In genomic region chr9:61164501-61165251, GRCm38 (mm10) we compare ENCODE assay signal across 8 mouse cellular contexts.
DNase-seq lines count a peak whose midpoint lies in the region; ATAC-seq and TF ChIP-seq lines count a peak whose summit lies in the region.

No protein-coding gene starts in this region.

- H3K4me2 ChIP-seq in kidney, embryonic 15.5 days: no peak overlapping the region
- no peak overlapping the region for H3K4me2 ChIP-seq in heart, postnatal 0 days (ENCODE audit: low read depth, low read length)

- H3K9me3 ChIP-seq in kidney, embryonic 15.5 days (replicated peaks): no peaks in the 10 kb centered on the region
- H3K9me3 ChIP-seq in heart, postnatal 0 days (replicated peaks; ENCODE audit: control insufficient read depth, low read length): no peaks in the 10 kb centered on the region

- no peak for TF ChIP-seq EP300 in heart, postnatal 0 days (IDR thresholded peaks at IDR 0.05; ENCODE audit: low read depth)

- H3K4me1 ChIP-seq in kidney, embryonic 15.5 days: peaks cover 58% of the 10 kb centered on the region
- H3K4me1 ChIP-seq in heart, postnatal 0 days (ENCODE audit: control insufficient read depth, insufficient read depth): no peaks in the 10 kb centered on the region

- peak overlapping the region; percentile 88 for H3K27ac ChIP-seq in kidney, embryonic 15.5 days
- 0 out of 2 replicates have a peak overlapping the region, but pooled peaks have one; percentile 28 for H3K27ac ChIP-seq in heart, postnatal 0 days (ENCODE audit: low read depth)
- H3K27ac ChIP-seq in left cerebral cortex, adult 2 months: no peak overlapping the region

- WGBS in kidney, embryonic 15.5 days: 49% methylated on average over 11 of the region's 11 CpGs
- WGBS in heart, postnatal 0 days: 46% methylated on average over 11 of the region's 11 CpGs

- H3K36me3 ChIP-seq in kidney, embryonic 15.5 days: no peaks in the 10 kb centered on the region
- H3K36me3 ChIP-seq in heart, postnatal 0 days (replicated peaks; ENCODE audit: control insufficient read depth, insufficient read depth, low read length): no peaks in the 10 kb centered on the region

- H3K4me3 ChIP-seq in kidney, embryonic 15.5 days (replicated peaks): no peak overlapping the region
- H3K4me3 ChIP-seq in heart, postnatal 0 days (ENCODE audit: low read depth, low read length): no peak overlapping the region
- no peak overlapping the region for H3K4me3 ChIP-seq in left cerebral cortex, adult 2 months

- no peak overlapping the region for H3K9ac ChIP-seq in kidney, embryonic 15.5 days
- H3K9ac ChIP-seq in heart, postnatal 0 days (replicated peaks; ENCODE audit: low read depth, low read length): no peak overlapping the region

- DNase-seq in kidney, adult 8-10 months: no peak
- DNase-seq in embryo, embryonic 10.5 days (ENCODE audit: low spot score): peak; percentile 55
- no peak for DNase-seq in heart, postnatal 0 days (ENCODE audit: low spot score)
- peak; percentile 55 for DNase-seq in lung, postnatal 25 days (ENCODE audit: low spot score)
- no peak for DNase-seq in layer of hippocampus, postnatal 14 days (ENCODE audit: low spot score in 2 of 2)
- DNase-seq in left cerebral cortex, adult 2 months (ENCODE audit: extremely low spot score in 1 of 2, low spot score in 2 of 2): no peak

- peak; percentile 64 for ATAC-seq in kidney, embryonic 15.5 days (replicated peaks; ENCODE audit: low FRiP score)
- ATAC-seq in heart, postnatal 0 days (ENCODE audit: insufficient read depth, low read depth): peak; percentile 60
- ATAC-seq in granulocyte monocyte progenitor cell, adult 5-6 weeks (replicated peaks; ENCODE audit: poor library complexity, severe bottlenecking): no peak

- H3K27me3 ChIP-seq in kidney, embryonic 15.5 days: peaks cover 17% of the 10 kb centered on the region; the same call in 1 of the 2 replicates
- peaks cover 17% of the 10 kb centered on the region; the same call in 1 of the 2 replicates for H3K27me3 ChIP-seq in heart, postnatal 0 days (ENCODE audit: control insufficient read depth, insufficient read depth, low read length)

- intact Hi-C loops in left cerebral cortex, adult 2 months (cut with DNase I): no loop called here

- TF ChIP-seq CTCF in heart, postnatal 0 days (IDR thresholded peaks at IDR 0.05; ENCODE audit: low read depth): 0 out of 2 replicates have a peak, but pooled peaks have one; percentile 1
- TF ChIP-seq CTCF in left cerebral cortex, adult 2 months (IDR thresholded peaks at IDR 0.05): no peak

Comparison
In these comparisons a context has a peak if more than half of its experiments do, and no peak if none do; other contexts are left out.
1. DNase-seq: peak in embryo, embryonic 10.5 days (single experiment) and lung, postnatal 25 days (single experiment); none in kidney, adult 8-10 months (0 of 2), heart, postnatal 0 days (single experiment), layer of hippocampus, postnatal 14 days (0 of 2) and left cerebral cortex, adult 2 months (0 of 2).